Mouse (Mus musculus) liver, embryonic 14.5 days (tissue): ENCODE results near the gene Acvr2b. TPM values are rescaled to one million over a fixed set of nuclear protein-coding genes. Genes with fewer than 3 reads are reported as not detected.

ENCODE experiments used
- ATAC-seq: fragments of 200-750 bp; cut with Nextera tagmentation; 2 replicates; pipeline ENCODE4 v1.8.0; 2017; ENCODE audit warnings: moderate number of reproducible peaks, mild to moderate bottlenecking, moderate library complexity; ENCODE audit not compliant: insufficient read depth
- DNase-seq, 3 experiments: peaks; one replicate each; pipeline ENCODE4 v3.0.0-alpha.2; 2012 to 2013; ENCODE audit warnings: low read depth in 3 of 3, low spot score in 3 of 3
- H3K27ac ChIP-seq: fragments of 300-500 bp; sonication (generic); 2 replicates; pipeline ENCODE4 v1.5.1; 2014; ENCODE audit warnings: moderate library complexity, mild to moderate bottlenecking, control low read depth, inconsistent platforms
- H3K27me3 ChIP-seq: fragments of 300-500 bp; sonication (generic); 2 replicates; pipeline ENCODE4 v1.6.1; 2014; ENCODE audit warnings: mild to moderate bottlenecking, low read length, moderate library complexity; ENCODE audit not compliant: control insufficient read depth, insufficient read depth
- H3K36me3 ChIP-seq: fragments of 300-500 bp; sonication (generic); replicated peaks from 2 replicates; pipeline ENCODE4 v1.6.1; 2014; ENCODE audit warnings: low read depth; ENCODE audit not compliant: control insufficient read depth, insufficient read depth
- H3K4me1 ChIP-seq, 2 experiments: fragments of 200-500 bp in 1 of 2; fragments of 300-500 bp in 1 of 2; sonication (generic) in 1 of 2; replicated peaks; 2 replicates each; pipeline ENCODE4 v1.6.1; 2012 to 2014; ENCODE audit warnings: antibody characterized with exemption in 1 of 2, inconsistent platforms in 1 of 2, low read length in 1 of 2; ENCODE audit not compliant: control insufficient read depth in 2 of 2, insufficient read depth in 2 of 2
- H3K4me2 ChIP-seq: fragments of 300-500 bp; sonication (generic); 2 replicates; pipeline ENCODE4 v1.6.1; 2014; ENCODE audit warnings: low read depth, mild to moderate bottlenecking, control low read depth, moderate library complexity
- H3K4me3 ChIP-seq, 2 experiments: fragments of 200-500 bp in 1 of 2; fragments of 300-500 bp in 1 of 2; sonication (generic) in 1 of 2; 2 replicates each; pipeline ENCODE4 v1.5.1; 2012 to 2014; ENCODE audit warnings: low read depth in 2 of 2, low read length in 2 of 2, mild to moderate bottlenecking in 2 of 2, control low read depth in 1 of 2, inconsistent platforms in 1 of 2, moderate library complexity in 1 of 2; ENCODE audit not compliant: insufficient read depth in 1 of 2
- H3K9ac ChIP-seq: fragments of 300-500 bp; sonication (generic); replicated peaks from 2 replicates; pipeline ENCODE4 v1.6.1; 2014; ENCODE audit warnings: mild to moderate bottlenecking, control low read depth, moderate library complexity
- H3K9me3 ChIP-seq: fragments of 300-500 bp; sonication (generic); 2 replicates; pipeline ENCODE4 v1.6.1; 2016; ENCODE audit warnings: low read length, mixed read lengths; ENCODE audit not compliant: control insufficient read depth
- CTCF ChIP-seq: IDR thresholded peaks from 2 replicates; pipeline ENCODE4 v1.5.1; 2016; ENCODE audit warnings: antibody characterized with exemption, low read depth, control low read depth
- EP300 ChIP-seq: IDR thresholded peaks from 2 replicates; pipeline ENCODE4 v1.6.1; 2016; ENCODE audit warnings: antibody characterized with exemption, low read depth
- WGBS: fragments of 180-500 bp; shearing (Covaris S2); extraction: QIAGEN DNeasy Blood & Tissue Kit; methylation state at CpG from one replicate; pipeline ENCODE4 v1.1.7; 2014; ENCODE audit not compliant: insufficient replicate concordance; 5-methylcytosine and 5-hydroxymethylcytosine counted together
- polyA plus RNA-seq, 2 experiments: library from polyadenylated mRNA; depleted of rRNA in 1 of 2; stranded (reverse) in 1 of 2; unstranded in 1 of 2; fragments of >200 nt; fragmentation: Nextera tagmentation in 1 of 2; extraction: Ambion mirVana in 1 of 2; gene quantifications; 2 replicates each; pipeline versions ENCODE4 v1.2.1 to v1.2.3; 2012 to 2014

Acvr2b gene
- polyA plus RNA-seq, 2 experiments, result 0.69 to 1.5 TPM

GRCm38 (mm10) chr9:119419852-119420438 is 18.0 kb downstream of the Acvr2b start:
- Histone ChIP-seq H3K4me3 (no peak overlapping the region), H3K4me2 (no peak overlapping the region), H3K27ac (no peak overlapping the region), H3K27me3 (no peaks in the 10 kb centered on the region), H3K4me1 (peaks cover 0 to 2% of the 10 kb centered on the region in 2 experiments; a peak in 2 of 4 replicates), H3K36me3 (no peaks in the 10 kb centered on the region), H3K9ac (no peak overlapping the region), H3K9me3 (no peaks in the 10 kb centered on the region)
- DNase-seq (no peak), ATAC-seq (no peak)
- TF ChIP-seq CTCF (no peak), EP300 (no peak)
- 68% methylated on average over 12 of the region's 12 CpGs for WGBS

GRCm38 (mm10) chr9:119425217-119425975 is 23.5 kb downstream of the Acvr2b start:
- no peak overlapping the region for H3K27ac ChIP-seq
- DNase-seq (no peak), ATAC-seq (0 out of 2 replicates have a peak, but pooled peaks have one; percentile 29)
- no peak overlapping the region for H3K4me3 ChIP-seq
- H3K9ac ChIP-seq, result no peak overlapping the region
- H3K9me3 ChIP-seq, result no peaks in the 10 kb centered on the region
- no peak overlapping the region for H3K4me2 ChIP-seq
- no peaks in the 10 kb centered on the region for H3K27me3 ChIP-seq
- WGBS, result 35% methylated on average over 7 of the region's 7 CpGs
- peaks cover 0 to 8% of the 10 kb centered on the region in 2 experiments; a peak in 2 of 4 replicates for H3K4me1 ChIP-seq
- TF ChIP-seq EP300 (no peak), CTCF (no peak)
- H3K36me3 ChIP-seq, result no peaks in the 10 kb centered on the region

- Histone ChIP-seq H3K4me3 (no peak overlapping the region), H3K4me2 (no peak overlapping the region), H3K4me1 (peaks cover 0 to 8% of the 10 kb centered on the region in 2 experiments; a peak in 2 of 4 replicates), H3K27me3 (no peaks in the 10 kb centered on the region), H3K9me3 (no peaks in the 10 kb centered on the region), H3K9ac (no peak overlapping the region), H3K36me3 (no peaks in the 10 kb centered on the region), H3K27ac (no peak overlapping the region)
- no peak for DNase-seq
- TF ChIP-seq EP300 (no peak), CTCF (no peak)
- 73% methylated on average over 13 of the region's 13 CpGs for WGBS
- no peak for ATAC-seq
Observed at GRCm38 (mm10) chr9:119425976-119426415, 24.1 kb downstream of the Acvr2b start.

- Histone ChIP-seq H3K4me1 (peaks cover 0 to 8% of the 10 kb centered on the region in 2 experiments; a peak in 2 of 4 replicates), H3K4me2 (no peak overlapping the region), H3K9ac (no peak overlapping the region), H3K36me3 (no peaks in the 10 kb centered on the region), H3K27me3 (no peaks in the 10 kb centered on the region), H3K27ac (no peak overlapping the region), H3K4me3 (no peak overlapping the region), H3K9me3 (no peaks in the 10 kb centered on the region)
- ATAC-seq, result no peak
- TF ChIP-seq CTCF, result no peak
- no peak for TF ChIP-seq EP300
- DNase-seq, result no peak
- 59% methylated on average over 7 of the region's 7 CpGs for WGBS
Observed at GRCm38 (mm10) chr9:119426483-119426882, 24.6 kb downstream of the Acvr2b start.

- no peak overlapping the region for H3K4me2 ChIP-seq
- no peaks in the 10 kb centered on the region for H3K27me3 ChIP-seq
- DNase-seq, result peak; percentile 29 to 40 (median 30)
- ATAC-seq, result no peak
- TF ChIP-seq CTCF, result peak; percentile 90
- TF ChIP-seq EP300, result no peak
- H3K9ac ChIP-seq, result no peak overlapping the region
- H3K27ac ChIP-seq, result no peak overlapping the region
- H3K9me3 ChIP-seq, result no peaks in the 10 kb centered on the region
- peaks cover 0 to 4% of the 10 kb centered on the region in 2 experiments; a peak in 1 of 4 replicates for H3K4me1 ChIP-seq
- no peaks in the 10 kb centered on the region for H3K36me3 ChIP-seq
- no peak overlapping the region for H3K4me3 ChIP-seq
- WGBS, result 42% methylated on average over 7 of the region's 7 CpGs
Observed at GRCm38 (mm10) chr9:119430311-119430710, 28.4 kb downstream of the Acvr2b start.
